Mouse (Mus musculus) heart, adult 2 months (tissue): ENCODE measurements at regions not wholly inside any gene's neighbourhood (a gene's known extent, or its start where the extent isn't known, plus 50 kb on each side); places are given as distances from the start of the nearest gene placed in this dataset.

ENCODE experiments used
- DNase-seq, 2 experiments: peaks; one replicate each; pipeline ENCODE4 v3.0.0; 2021
- H3K27ac ChIP-seq: fragments of 200-600 bp; 2 replicates; pipeline ENCODE4 v1.8.1; 2022
- H3K27me3 ChIP-seq: fragments of 200-500 bp; 2 replicates; pipeline ENCODE4 v1.6.1; 2012; ENCODE audit warnings: mild to moderate bottlenecking, low read length, inconsistent platforms, mixed read lengths; ENCODE audit not compliant: control insufficient read depth, insufficient read depth
- H3K36me3 ChIP-seq: fragments of 200-500 bp; 2 replicates; pipeline ENCODE4 v1.6.1; 2012; ENCODE audit warnings: low read length, inconsistent platforms; ENCODE audit not compliant: control insufficient read depth, insufficient read depth
- H3K4me1 ChIP-seq: fragments of 200-500 bp; 2 replicates; pipeline ENCODE4 v1.6.1; 2011; ENCODE audit warnings: low read length; ENCODE audit not compliant: control insufficient read depth, insufficient read depth
- H3K4me3 ChIP-seq: fragments of 200-600 bp; 2 replicates; pipeline ENCODE4 v1.8.1; 2022
- H3K79me2 ChIP-seq: fragments of 200-500 bp; replicated peaks from 2 replicates; pipeline ENCODE4 v1.6.1; 2012; ENCODE audit warnings: mild to moderate bottlenecking, inconsistent platforms, low read length, moderate library complexity, mixed read lengths; ENCODE audit not compliant: control insufficient read depth, insufficient read depth
- H3K9ac ChIP-seq: fragments of 200-500 bp; 2 replicates; pipeline ENCODE4 v1.6.1; 2012; ENCODE audit warnings: low read depth, mild to moderate bottlenecking, control low read depth, inconsistent platforms, low read length, mixed read lengths
- CTCF ChIP-seq: fragments of 200-600 bp; IDR thresholded peaks from 2 replicates; pipeline ENCODE4 v1.8.1; 2022; ENCODE audit warnings: antibody characterized with exemption, mild to moderate bottlenecking, moderate library complexity
- EP300 ChIP-seq: fragments of 200-500 bp; IDR thresholded peaks from 2 replicates; pipeline ENCODE4 v1.6.1; 2011; ENCODE audit warnings: low read depth, low read length, control low read depth; ENCODE audit not compliant: insufficient read depth
- POLR2A ChIP-seq: fragments of 200-500 bp; IDR thresholded peaks from 2 replicates; pipeline ENCODE4 v1.6.1; 2011; ENCODE audit warnings: mild to moderate bottlenecking, low read depth, low read length, control low read depth; ENCODE audit not compliant: insufficient read depth
- WGBS: fragments of 180-500 bp; shearing (Covaris S2); methylation state at CpG from one replicate; pipeline ENCODE4 v1.1.7; 2018; 5-methylcytosine and 5-hydroxymethylcytosine counted together
- intact Hi-C: fragments of 180-260 bp; cut with DNase I; formaldehyde crosslinking; loops from one replicate; pipeline ENCODE4 v1.15.1; 2025

GRCm38 (mm10) chr19:26445309-26445708 lies 159.5 kb upstream of the Smarca2 start:
- no peaks in the 10 kb centered on the region for H3K79me2 ChIP-seq
- H3K27ac ChIP-seq: no peak overlapping the region
- no peak overlapping the region for H3K4me3 ChIP-seq
- 79% methylated on average over 4 of the region's 4 CpGs for WGBS
- no peaks in the 10 kb centered on the region for H3K36me3 ChIP-seq
- no peak for DNase-seq
- no peak overlapping the region for H3K9ac ChIP-seq
- intact Hi-C loops: no loop called here
- no peaks in the 10 kb centered on the region for H3K4me1 ChIP-seq
- no peaks in the 10 kb centered on the region for H3K27me3 ChIP-seq
- peak; percentile 67 for TF ChIP-seq CTCF
- no peak for TF ChIP-seq EP300

- H3K27me3 ChIP-seq: no peaks in the 10 kb centered on the region
- H3K79me2 ChIP-seq: no peaks in the 10 kb centered on the region
- no peak overlapping the region for H3K4me3 ChIP-seq
- H3K36me3 ChIP-seq: no peaks in the 10 kb centered on the region
- no peak for DNase-seq
- no peak overlapping the region for H3K27ac ChIP-seq
- no peak overlapping the region for H3K9ac ChIP-seq
- intact Hi-C loops: no loop called here
- TF ChIP-seq CTCF (no peak), POLR2A (no peak), EP300 (no peak)
- H3K4me1 ChIP-seq: no peaks in the 10 kb centered on the region
- 76% methylated on average over 7 of the region's 7 CpGs for WGBS
Observed at GRCm38 (mm10) chr19:26447427-26448023, 157.3 kb upstream of the Smarca2 start.

- no peak overlapping the region for H3K9ac ChIP-seq
- H3K4me3 ChIP-seq: no peak overlapping the region
- no peak for DNase-seq
- intact Hi-C loops: no loop called here
- no peak for TF ChIP-seq POLR2A
- TF ChIP-seq CTCF: no peak
- no peak for TF ChIP-seq EP300
- H3K27ac ChIP-seq: no peak overlapping the region
- 50% methylated on average over 4 of the region's 4 CpGs for WGBS
- H3K36me3 ChIP-seq: no peaks in the 10 kb centered on the region
- no peaks in the 10 kb centered on the region for H3K27me3 ChIP-seq
- no peaks in the 10 kb centered on the region for H3K79me2 ChIP-seq
- no peaks in the 10 kb centered on the region for H3K4me1 ChIP-seq
Observed at GRCm38 (mm10) chr19:26461712-26462111, 143.1 kb upstream of the Smarca2 start.

- H3K9ac ChIP-seq: no peak overlapping the region
- no peaks in the 10 kb centered on the region for H3K4me1 ChIP-seq
- H3K79me2 ChIP-seq: no peaks in the 10 kb centered on the region
- no peak overlapping the region for H3K4me3 ChIP-seq
- no peak for DNase-seq
- WGBS: 35% methylated on average over 2 of the region's 2 CpGs
- H3K36me3 ChIP-seq: no peaks in the 10 kb centered on the region
- peak; percentile 45 for TF ChIP-seq CTCF
- TF ChIP-seq EP300: no peak
- no peak overlapping the region for H3K27ac ChIP-seq
- intact Hi-C loops: no loop called here
- no peaks in the 10 kb centered on the region for H3K27me3 ChIP-seq
Observed at GRCm38 (mm10) chr19:26465228-26465627, 139.6 kb upstream of the Smarca2 start.

- WGBS: 73% methylated on average over 4 of the region's 4 CpGs
- TF ChIP-seq EP300 (no peak), CTCF (no peak), POLR2A (no peak)
- no peak for DNase-seq
- no peak overlapping the region for H3K9ac ChIP-seq
- H3K79me2 ChIP-seq: no peaks in the 10 kb centered on the region
- no peaks in the 10 kb centered on the region for H3K27me3 ChIP-seq
- no peaks in the 10 kb centered on the region for H3K36me3 ChIP-seq
- intact Hi-C loops: no loop called here
- H3K4me3 ChIP-seq: no peak overlapping the region
- no peaks in the 10 kb centered on the region for H3K4me1 ChIP-seq
- no peak overlapping the region for H3K27ac ChIP-seq
Observed at GRCm38 (mm10) chr19:26466244-26466643, 138.6 kb upstream of the Smarca2 start.

GRCm38 (mm10) chr19:26467179-26467651 lies 137.6 kb upstream of the Smarca2 start:
- H3K27ac ChIP-seq: no peak overlapping the region
- 61% methylated on average over 5 of the region's 5 CpGs for WGBS

GRCm38 (mm10) chr19:26472659-26473058 lies 132.2 kb upstream of the Smarca2 start:
- Histone ChIP-seq H3K9ac (no peak overlapping the region), H3K27ac (no peak overlapping the region), H3K79me2 (no peaks in the 10 kb centered on the region), H3K36me3 (no peaks in the 10 kb centered on the region), H3K4me1 (no peaks in the 10 kb centered on the region), H3K4me3 (no peak overlapping the region), H3K27me3 (no peaks in the 10 kb centered on the region)
- TF ChIP-seq EP300 (no peak), CTCF (no peak), POLR2A (no peak)
- DNase-seq: no peak
- intact Hi-C loops: no loop called here
- 65% methylated on average over 1 of the region's 1 CpGs for WGBS

More at GRCm38 (mm10) chr19:26467179-26467651, 137.6 kb upstream of the Smarca2 start:
- intact Hi-C loops: no loop called here
- H3K4me1 ChIP-seq: no peaks in the 10 kb centered on the region
- no peaks in the 10 kb centered on the region for H3K36me3 ChIP-seq
- H3K27me3 ChIP-seq: no peaks in the 10 kb centered on the region
- H3K79me2 ChIP-seq: no peaks in the 10 kb centered on the region
- DNase-seq: no peak
- TF ChIP-seq CTCF: no peak
- H3K9ac ChIP-seq: no peak overlapping the region
- H3K4me3 ChIP-seq: no peak overlapping the region
